Comparison of ENCODE assay signal across 8 mouse cellular contexts in genomic region chr19:42170025-42170969, GRCm38 (mm10). TPM values are rescaled to one million over a fixed set of nuclear protein-coding genes. Genes with fewer than 3 reads are reported as not detected.
DNase-seq lines count a peak whose midpoint lies in the region; ATAC-seq and TF ChIP-seq lines count a peak whose summit lies in the region.

No protein-coding gene starts in this region.

- H3K27me3 ChIP-seq in embryonic facial prominence, embryonic 13.5 days = peaks cover 21% of the 10 kb centered on the region
- no peaks in the 10 kb centered on the region for H3K27me3 ChIP-seq in heart, adult 2 months (ENCODE audit: control insufficient read depth, insufficient read depth, low read length)
- H3K27me3 ChIP-seq in limb, embryonic 13.5 days = peaks cover 25% of the 10 kb centered on the region
- peaks cover 9% of the 10 kb centered on the region for H3K27me3 ChIP-seq in midbrain, embryonic 16.5 days (ENCODE audit: control insufficient read depth, insufficient read depth, low read depth, low read length)

- H3K79me2 ChIP-seq in heart, adult 2 months (replicated peaks; ENCODE audit: control insufficient read depth, insufficient read depth, low read length) = 0 out of 2 replicates have a peak, but pooled peaks cover 1% of the 10 kb centered on the region

- peak overlapping the region; percentile 90 for H3K9ac ChIP-seq in embryonic facial prominence, embryonic 13.5 days
- peak overlapping the region; percentile 91 for H3K9ac ChIP-seq in heart, adult 2 months (ENCODE audit: low read depth, low read length)
- peak overlapping the region; percentile 87 for H3K9ac ChIP-seq in limb, embryonic 13.5 days
- H3K9ac ChIP-seq in midbrain, embryonic 16.5 days (ENCODE audit: low read depth, low read length) = peak overlapping the region; percentile 90

- peaks cover 20% of the 10 kb centered on the region for H3K4me1 ChIP-seq in embryonic facial prominence, embryonic 13.5 days
- no peaks in the 10 kb centered on the region for H3K4me1 ChIP-seq in heart, adult 2 months (ENCODE audit: control insufficient read depth, insufficient read depth, low read length)
- peaks cover 24% of the 10 kb centered on the region for H3K4me1 ChIP-seq in limb, embryonic 13.5 days
- peaks cover 19% of the 10 kb centered on the region for H3K4me1 ChIP-seq in midbrain, embryonic 16.5 days (ENCODE audit: control insufficient read depth, insufficient read depth, low read length)

- peak overlapping the region; percentile 92 for H3K4me3 ChIP-seq in embryonic facial prominence, embryonic 13.5 days
- H3K4me3 ChIP-seq in heart, adult 2 months = peak overlapping the region; percentile 80
- peak overlapping the region; percentile 93 for H3K4me3 ChIP-seq in limb, embryonic 13.5 days
- H3K4me3 ChIP-seq in midbrain, embryonic 16.5 days (ENCODE audit: low read depth, low read length) = peak overlapping the region; percentile 87

- peak overlapping the region; percentile 79 for H3K4me2 ChIP-seq in embryonic facial prominence, embryonic 13.5 days
- peak overlapping the region; percentile 94 for H3K4me2 ChIP-seq in limb, embryonic 13.5 days (replicated peaks)
- peak overlapping the region; percentile 71 for H3K4me2 ChIP-seq in midbrain, embryonic 16.5 days (ENCODE audit: low read length)

- peak; percentile 80 for ATAC-seq in embryonic facial prominence, embryonic 13.5 days (ENCODE audit: insufficient number of reproducible peaks, insufficient read depth, low FRiP score, low TSS enrichment, low read depth)
- peak; percentile 92 for ATAC-seq in limb, embryonic 13.5 days (ENCODE audit: low FRiP score, low read depth)
- ATAC-seq in midbrain, embryonic 16.5 days = peak; percentile 93

- intact Hi-C loops in heart, adult 2 months (cut with DNase I) = no loop called here

- no peak overlapping the region for H3K27ac ChIP-seq in embryonic facial prominence, embryonic 13.5 days
- peak overlapping the region; percentile 79 for H3K27ac ChIP-seq in heart, adult 2 months
- no peak overlapping the region; the same call in 1 of the 2 replicates for H3K27ac ChIP-seq in limb, embryonic 13.5 days
- peak overlapping the region; percentile 54 for H3K27ac ChIP-seq in midbrain, embryonic 16.5 days (ENCODE audit: low read length)

- H3K36me3 ChIP-seq in embryonic facial prominence, embryonic 13.5 days = no peaks in the 10 kb centered on the region
- no peaks in the 10 kb centered on the region for H3K36me3 ChIP-seq in heart, adult 2 months (ENCODE audit: control insufficient read depth, insufficient read depth, low read length)
- H3K36me3 ChIP-seq in limb, embryonic 13.5 days = no peaks in the 10 kb centered on the region
- no peaks in the 10 kb centered on the region for H3K36me3 ChIP-seq in midbrain, embryonic 16.5 days (ENCODE audit: control insufficient read depth, insufficient read depth, low read length)

- peak; percentile 76 for TF ChIP-seq POLR2A in heart, adult 2 months (IDR thresholded peaks at IDR 0.05; ENCODE audit: insufficient read depth, low read depth, low read length)

- no peak for TF ChIP-seq EP300 in heart, adult 2 months (IDR thresholded peaks at IDR 0.05; ENCODE audit: insufficient read depth, low read depth, low read length)

- H3K9me3 ChIP-seq in embryonic facial prominence, embryonic 13.5 days = no peaks in the 10 kb centered on the region
- no peaks in the 10 kb centered on the region for H3K9me3 ChIP-seq in limb, embryonic 13.5 days
- H3K9me3 ChIP-seq in midbrain, embryonic 16.5 days (replicated peaks; ENCODE audit: control insufficient read depth, low read length, poor library complexity, severe bottlenecking) = no peaks in the 10 kb centered on the region

- WGBS in embryonic facial prominence, embryonic 13.5 days = 2% methylated on average over 56 of the region's 56 CpGs
- 1% methylated on average over 56 of the region's 56 CpGs for WGBS in heart, adult 2 months
- WGBS in limb, embryonic 13.5 days = 1% methylated on average over 55 of the region's 56 CpGs
- WGBS in midbrain, embryonic 16.5 days = 2% methylated on average over 40 of the region's 56 CpGs

- DNase-seq in 3134 (ENCODE audit: extremely low read depth, insufficient read length, low spot score) = peak; percentile 96
- DNase-seq in adrenal gland, postnatal 36 days = peak; percentile 95 to 97
- peak; percentile 93 to 95 for DNase-seq in heart, adult 2 months
- peak; percentile 94 to 95 for DNase-seq in kidney, adult 8-10 months
- DNase-seq in spleen, postnatal 10 days (ENCODE audit: low spot score in 2 of 2) = peak; percentile 92 to 96

- TF ChIP-seq CTCF in heart, adult 2 months (IDR thresholded peaks at IDR 0.05) = no peak

RNA-seq across cellular contexts. Expression of gene Zfyve27, which starts 6.5 kb away (rescaled TPM):
- total RNA-seq in adrenal gland, postnatal 36 days (2021) = 10 to 100 TPM; 49.3 to 50.4 TPM
- 25.7 and 27.6 TPM in 2 replicates for polyA plus RNA-seq in embryonic facial prominence, embryonic 13.5 days (2015; fragmentation: Nextera tagmentation; extraction: Ambion mirVana)
- total RNA-seq in heart, adult 2 months (2021) = 10 to 100 TPM; 20.2 to 20.3 TPM
- polyA plus RNA-seq in heart, adult 2 months (2012; rRNA removed) = 27.6 and 33.6 TPM in 2 replicates
- polyA plus RNA-seq in limb, embryonic 13.5 days (2015; fragmentation: Nextera tagmentation; extraction: Ambion mirVana) = 27.9 and 29.3 TPM in 2 replicates
- 64.9 and 65.7 TPM in 2 replicates for polyA plus RNA-seq in midbrain, embryonic 16.5 days (2015; fragmentation: Nextera tagmentation; extraction: Ambion mirVana)

RNA-seq across cellular contexts. Expression of gene Marveld1, which starts 23.1 kb away (rescaled TPM):
- total RNA-seq in adrenal gland, postnatal 36 days (2021) = 10 to 100 TPM; 32.7 to 38.8 TPM
- 11.6 and 13.3 TPM in 2 replicates for polyA plus RNA-seq in embryonic facial prominence, embryonic 13.5 days (2015; fragmentation: Nextera tagmentation; extraction: Ambion mirVana)
- total RNA-seq in heart, adult 2 months (2021) = 10 to 100 TPM; 21.1 to 21.9 TPM
- 55.0 and 61.4 TPM in 2 replicates for polyA plus RNA-seq in heart, adult 2 months (2012; rRNA removed)
- 11.5 and 11.6 TPM in 2 replicates for polyA plus RNA-seq in limb, embryonic 13.5 days (2015; fragmentation: Nextera tagmentation; extraction: Ambion mirVana)
- polyA plus RNA-seq in midbrain, embryonic 16.5 days (2015; fragmentation: Nextera tagmentation; extraction: Ambion mirVana) = 1.4 and 1.8 TPM in 2 replicates

RNA-seq across cellular contexts. Expression of gene Sfrp5, which starts 31.8 kb away (rescaled TPM):
- 1 to 10 TPM; 2.5 TPM for total RNA-seq in adrenal gland, postnatal 36 days (2021)
- 1.4 and 1.7 TPM in 2 replicates for polyA plus RNA-seq in embryonic facial prominence, embryonic 13.5 days (2015; fragmentation: Nextera tagmentation; extraction: Ambion mirVana)
- total RNA-seq in heart, adult 2 months (2021) = 1 to 10 TPM; 4.7 to 5.9 TPM
- polyA plus RNA-seq in heart, adult 2 months (2012; rRNA removed) = 11.6 and 19.0 TPM in 2 replicates
- 1.8 and 2.4 TPM in 2 replicates for polyA plus RNA-seq in limb, embryonic 13.5 days (2015; fragmentation: Nextera tagmentation; extraction: Ambion mirVana)
- polyA plus RNA-seq in midbrain, embryonic 16.5 days (2015; fragmentation: Nextera tagmentation; extraction: Ambion mirVana) = 1.4 and 2.1 TPM in 2 replicates

RNA-seq across cellular contexts. Expression of gene Avpi1, which starts 41.4 kb away (rescaled TPM):
- 10 to 100 TPM; 86.6 to 91.5 TPM for total RNA-seq in adrenal gland, postnatal 36 days (2021)
- polyA plus RNA-seq in embryonic facial prominence, embryonic 13.5 days (2015; fragmentation: Nextera tagmentation; extraction: Ambion mirVana) = 29.8 and 35.5 TPM in 2 replicates
- total RNA-seq in heart, adult 2 months (2021) = 10 to 100 TPM; 10.0 to 14.4 TPM
- polyA plus RNA-seq in heart, adult 2 months (2012; rRNA removed) = 9.9 and 13.1 TPM in 2 replicates
- polyA plus RNA-seq in limb, embryonic 13.5 days (2015; fragmentation: Nextera tagmentation; extraction: Ambion mirVana) = 28.7 and 33.6 TPM in 2 replicates
- 4.9 and 8.3 TPM in 2 replicates for polyA plus RNA-seq in midbrain, embryonic 16.5 days (2015; fragmentation: Nextera tagmentation; extraction: Ambion mirVana)

Comparison
In these comparisons a context has a peak if more than half of its experiments do, and no peak if none do; other contexts are left out.
1. H3K27ac ChIP-seq: peak in heart, adult 2 months (single experiment) and midbrain, embryonic 16.5 days (single experiment); none in embryonic facial prominence, embryonic 13.5 days (single experiment) and limb, embryonic 13.5 days (single experiment).
2. Peak in every context shown above with its lines, with median percentiles within 50 percentile points of each other: DNase-seq, ATAC-seq, H3K4me2 ChIP-seq, H3K4me3 ChIP-seq and H3K9ac ChIP-seq.